Mouse (Mus musculus) embryonic facial prominence, embryonic 13.5 days (tissue): ENCODE results near the gene Spata17. TPM values are rescaled to one million over a fixed set of nuclear protein-coding genes. Genes with fewer than 3 reads are reported as not detected.

Source experiments
- polyA plus RNA-seq: library from polyadenylated mRNA; unstranded; fragments of >200 nt; fragmentation: Nextera tagmentation; extraction: Ambion mirVana; gene quantifications from 2 replicates; pipeline ENCODE4 v1.2.1, GENCODE M21; 2015

Gene Spata17
- polyA plus RNA-seq, 1 experiment from 2014 or later = 0.74 TPM

Other genes with a start within 250 kb of the Spata17 start
- gene D1Pas1, start 248.0 kb downstream of the Spata17 start, polyA plus RNA-seq = 0.12 TPM in 1 of 2 replicates, not detected in the other
- 22.2 and 22.6 TPM in 2 replicates for gene Gpatch2, start within 50 bp of the Spata17 start, polyA plus RNA-seq